Mouse (Mus musculus): ENCODE data around the gene B230118H07Rik. TPM values are rescaled to one million over a fixed set of nuclear protein-coding genes. Genes with fewer than 3 reads are reported as not detected.

Gene B230118H07Rik
- polyA plus RNA-seq (2012; rRNA removed): 41.9 and 51.8 TPM in 2 replicates

GRCm38 (mm10) chr2:101649114-101649671 lies at the start of gene B230118H07Rik, which contains the start of gene Rag1:
TSS of gene B230118H07Rik (minus strand) at chr2:101649532.
TSS of gene Rag1 (minus strand) at chr2:101649501.
- Histone ChIP-seq H3K27ac (ENCODE audit: control insufficient read depth, insufficient read depth, low read depth, low read length) (no peak within 1 kb of the TSS), H3K36me3 (ENCODE audit: control insufficient read depth, insufficient read depth, low read length) (no peaks in the 10 kb centered on the region), H3K27me3 (ENCODE audit: control insufficient read depth, insufficient read depth, low read length) (no peaks in the 10 kb centered on the region), H3K4me3 (ENCODE audit: control insufficient read depth, low read depth, low read length) (no peak within 1 kb of the TSS), H3K4me1 (ENCODE audit: control insufficient read depth, insufficient read depth, low read length) (no peaks in the 10 kb centered on the region; the same call in 1 of the 2 replicates)
- TF ChIP-seq CTCF (IDR thresholded peaks at IDR 0.05; ENCODE audit: control insufficient read depth, insufficient read depth, insufficient replicate concordance, low read depth, low read length) (no peak), POLR2A (IDR thresholded peaks at IDR 0.05; ENCODE audit: control insufficient read depth, low read depth, low read length) (no peak)

GRCm38 (mm10) chr2:101695584-101695983 lies 46.3 kb upstream of the B230118H07Rik start:
- H3K27me3 ChIP-seq (ENCODE audit: control insufficient read depth, insufficient read depth, low read length): no peaks in the 10 kb centered on the region
- TF ChIP-seq POLR2A (IDR thresholded peaks at IDR 0.05; ENCODE audit: control insufficient read depth, low read depth, low read length): no peak
- no peak for TF ChIP-seq CTCF (IDR thresholded peaks at IDR 0.05; ENCODE audit: control insufficient read depth, insufficient read depth, insufficient replicate concordance, low read depth, low read length)
- no peaks in the 10 kb centered on the region for H3K4me1 ChIP-seq (ENCODE audit: control insufficient read depth, insufficient read depth, low read length)
- no peak overlapping the region for H3K4me3 ChIP-seq (ENCODE audit: control insufficient read depth, low read depth, low read length)
- H3K27ac ChIP-seq (ENCODE audit: control insufficient read depth, insufficient read depth, low read depth, low read length): no peak overlapping the region
- H3K36me3 ChIP-seq (ENCODE audit: control insufficient read depth, insufficient read depth, low read length): no peaks in the 10 kb centered on the region

- Histone ChIP-seq H3K27me3 (ENCODE audit: control insufficient read depth, insufficient read depth, low read length) (no peaks in the 10 kb centered on the region), H3K4me3 (ENCODE audit: control insufficient read depth, low read depth, low read length) (no peak overlapping the region), H3K36me3 (ENCODE audit: control insufficient read depth, insufficient read depth, low read length) (no peaks in the 10 kb centered on the region), H3K4me1 (ENCODE audit: control insufficient read depth, insufficient read depth, low read length) (no peaks in the 10 kb centered on the region), H3K27ac (ENCODE audit: control insufficient read depth, insufficient read depth, low read depth, low read length) (no peak overlapping the region)
- TF ChIP-seq CTCF (IDR thresholded peaks at IDR 0.05; ENCODE audit: control insufficient read depth, insufficient read depth, insufficient replicate concordance, low read depth, low read length): no peak
- no peak for TF ChIP-seq POLR2A (IDR thresholded peaks at IDR 0.05; ENCODE audit: control insufficient read depth, low read depth, low read length)
These were observed 44.4 kb upstream of the B230118H07Rik start for GRCm38 (mm10) chr2:101693577-101694215.

- H3K36me3 ChIP-seq (ENCODE audit: control insufficient read depth, insufficient read depth, low read length): no peaks in the 10 kb centered on the region
- no peak overlapping the region for H3K27ac ChIP-seq (ENCODE audit: control insufficient read depth, insufficient read depth, low read depth, low read length)
- H3K4me1 ChIP-seq (ENCODE audit: control insufficient read depth, insufficient read depth, low read length): no peaks in the 10 kb centered on the region
- H3K4me3 ChIP-seq (ENCODE audit: control insufficient read depth, low read depth, low read length): no peak overlapping the region
- TF ChIP-seq CTCF (IDR thresholded peaks at IDR 0.05; ENCODE audit: control insufficient read depth, insufficient read depth, insufficient replicate concordance, low read depth, low read length) (no peak), POLR2A (IDR thresholded peaks at IDR 0.05; ENCODE audit: control insufficient read depth, low read depth, low read length) (no peak)
- no peaks in the 10 kb centered on the region for H3K27me3 ChIP-seq (ENCODE audit: control insufficient read depth, insufficient read depth, low read length)
These were observed 43.7 kb upstream of the B230118H07Rik start for GRCm38 (mm10) chr2:101693043-101693442.

GRCm38 (mm10) chr2:101690252-101690827 lies 41.0 kb upstream of the B230118H07Rik start:
- H3K4me1 ChIP-seq (ENCODE audit: control insufficient read depth, insufficient read depth, low read length): no peaks in the 10 kb centered on the region

GRCm38 (mm10) chr2:101688011-101688410 lies 38.7 kb upstream of the B230118H07Rik start:
- Histone ChIP-seq H3K27ac (ENCODE audit: control insufficient read depth, insufficient read depth, low read depth, low read length) (no peak overlapping the region), H3K36me3 (ENCODE audit: control insufficient read depth, insufficient read depth, low read length) (no peaks in the 10 kb centered on the region)
- TF ChIP-seq CTCF (IDR thresholded peaks at IDR 0.05; ENCODE audit: control insufficient read depth, insufficient read depth, insufficient replicate concordance, low read depth, low read length) (no peak), POLR2A (IDR thresholded peaks at IDR 0.05; ENCODE audit: control insufficient read depth, low read depth, low read length) (no peak)

More at GRCm38 (mm10) chr2:101690252-101690827, 41.0 kb upstream of the B230118H07Rik start:
- H3K27ac ChIP-seq (ENCODE audit: control insufficient read depth, insufficient read depth, low read depth, low read length): no peak overlapping the region
- H3K36me3 ChIP-seq (ENCODE audit: control insufficient read depth, insufficient read depth, low read length): no peaks in the 10 kb centered on the region
- TF ChIP-seq POLR2A (IDR thresholded peaks at IDR 0.05; ENCODE audit: control insufficient read depth, low read depth, low read length) (no peak), CTCF (IDR thresholded peaks at IDR 0.05; ENCODE audit: control insufficient read depth, insufficient read depth, insufficient replicate concordance, low read depth, low read length) (no peak)
- no peaks in the 10 kb centered on the region for H3K27me3 ChIP-seq (ENCODE audit: control insufficient read depth, insufficient read depth, low read length)
- H3K4me3 ChIP-seq (ENCODE audit: control insufficient read depth, low read depth, low read length): no peak overlapping the region

GRCm38 (mm10) chr2:101684421-101684820 lies 35.1 kb upstream of the B230118H07Rik start:
- no peak for TF ChIP-seq CTCF (IDR thresholded peaks at IDR 0.05; ENCODE audit: control insufficient read depth, insufficient read depth, insufficient replicate concordance, low read depth, low read length)
- TF ChIP-seq POLR2A (IDR thresholded peaks at IDR 0.05; ENCODE audit: control insufficient read depth, low read depth, low read length): no peak
- no peaks in the 10 kb centered on the region for H3K36me3 ChIP-seq (ENCODE audit: control insufficient read depth, insufficient read depth, low read length)
- no peaks in the 10 kb centered on the region; the same call in 1 of the 2 replicates for H3K4me1 ChIP-seq (ENCODE audit: control insufficient read depth, insufficient read depth, low read length)
- H3K4me3 ChIP-seq (ENCODE audit: control insufficient read depth, low read depth, low read length): no peak overlapping the region
- no peak overlapping the region for H3K27ac ChIP-seq (ENCODE audit: control insufficient read depth, insufficient read depth, low read depth, low read length)
- no peaks in the 10 kb centered on the region for H3K27me3 ChIP-seq (ENCODE audit: control insufficient read depth, insufficient read depth, low read length)

More at GRCm38 (mm10) chr2:101688011-101688410, 38.7 kb upstream of the B230118H07Rik start:
- H3K27me3 ChIP-seq (ENCODE audit: control insufficient read depth, insufficient read depth, low read length): no peaks in the 10 kb centered on the region
- no peak overlapping the region for H3K4me3 ChIP-seq (ENCODE audit: control insufficient read depth, low read depth, low read length)
- H3K4me1 ChIP-seq (ENCODE audit: control insufficient read depth, insufficient read depth, low read length): no peaks in the 10 kb centered on the region

Data from testis, adult 2 months (tissue).